Mouse (Mus musculus) T-helper 2 cell (primary cell): ENCODE results near the gene Nectin4.

ENCODE experiments used
- in situ Hi-C: fragments of 300-600 bp; cut with MboI, MseI; formaldehyde crosslinking; loops from one replicate; pipeline ENCODE4 v1.15.1; 2025; ENCODE audit warnings: high pct_unique_total_duplicates

Gene Nectin4

GRCm38 (mm10) chr1:171411492-171411941 lies 41.6 kb downstream of the Nectin4 start:
- in situ Hi-C loops, result no loop called here

- in situ Hi-C loops, result no loop called here
Observed at GRCm38 (mm10) chr1:171412001-171412441, 42.1 kb downstream of the Nectin4 start.

GRCm38 (mm10) chr1:171412446-171412845 lies 42.5 kb downstream of the Nectin4 start:
- in situ Hi-C loops, result no loop called here

- in situ Hi-C loops, result no loop called here
Observed at GRCm38 (mm10) chr1:171413608-171414007, 43.7 kb downstream of the Nectin4 start.

GRCm38 (mm10) chr1:171418660-171419059 lies 48.8 kb downstream of the Nectin4 start, which contains the start of gene Tstd1:
Gene Tstd1, plus strand, starts transcription at chr1:171418872.
- in situ Hi-C loops, result no loop called here

GRCm38 (mm10) chr1:171419291-171419882 lies 49.5 kb downstream of the Nectin4 start:
- in situ Hi-C loops, result no loop called here

- in situ Hi-C loops, result no loop called here
Observed at GRCm38 (mm10) chr1:171419905-171420304, 50.0 kb downstream of the Nectin4 start.

GRCm38 (mm10) chr1:171422504-171423095 lies 52.7 kb downstream of the Nectin4 start:
- in situ Hi-C loops, result no loop called here

GRCm38 (mm10) chr1:171424638-171425037 lies 54.7 kb downstream of the Nectin4 start:
- in situ Hi-C loops, result no loop called here

GRCm38 (mm10) chr1:171425126-171425525 lies 55.2 kb downstream of the Nectin4 start:
- in situ Hi-C loops, result no loop called here

- in situ Hi-C loops, result no loop called here
Observed at GRCm38 (mm10) chr1:171432158-171432557, 62.3 kb downstream of the Nectin4 start.

GRCm38 (mm10) chr1:171435288-171435814 lies 65.5 kb downstream of the Nectin4 start:
- in situ Hi-C loops, result no loop called here

GRCm38 (mm10) chr1:171435974-171436373 lies 66.1 kb downstream of the Nectin4 start:
- in situ Hi-C loops, result no loop called here

- in situ Hi-C loops, result no loop called here
Observed at GRCm38 (mm10) chr1:171437264-171438013, 67.5 kb downstream of the Nectin4 start, which contains the start of gene F11r. Gene F11r, plus strand, starts transcription at chr1:171437535.
